Mouse (Mus musculus) layer of hippocampus, adult 18-20 months (tissue): Measurements from ENCODE around the gene Bbs12. TPM values are rescaled to one million over a fixed set of nuclear protein-coding genes. Genes with fewer than 3 reads are reported as not detected.
A peak's percentile ranks its signal among the peaks of the same experiment; 100 is the strongest.

Source experiments
- DNase-seq, 2 experiments: peaks; one replicate each; pipeline ENCODE4 v3.0.0; 2022; ENCODE audit warnings: low spot score in 2 of 2
- long read RNA-seq: library from polyadenylated mRNA; stranded (forward); transcript quantifications from one replicate; pipeline ENCODE4 v2.0.0, GENCODE M21; 2021
- total RNA-seq, 2 experiments: library from RNA; stranded (reverse); gene quantifications; 2 replicates each; pipeline ENCODE4 v1.2.3; 2021

Bbs12 gene
- 1 to 10 TPM; 5.2 to 6.3 TPM for total RNA-seq
- long read RNA-seq, partial matches to known transcripts: 1 of 4 reads
- long read RNA-seq, other reads (novel, unspliced or antisense): 2 of 4 reads

DNA sequence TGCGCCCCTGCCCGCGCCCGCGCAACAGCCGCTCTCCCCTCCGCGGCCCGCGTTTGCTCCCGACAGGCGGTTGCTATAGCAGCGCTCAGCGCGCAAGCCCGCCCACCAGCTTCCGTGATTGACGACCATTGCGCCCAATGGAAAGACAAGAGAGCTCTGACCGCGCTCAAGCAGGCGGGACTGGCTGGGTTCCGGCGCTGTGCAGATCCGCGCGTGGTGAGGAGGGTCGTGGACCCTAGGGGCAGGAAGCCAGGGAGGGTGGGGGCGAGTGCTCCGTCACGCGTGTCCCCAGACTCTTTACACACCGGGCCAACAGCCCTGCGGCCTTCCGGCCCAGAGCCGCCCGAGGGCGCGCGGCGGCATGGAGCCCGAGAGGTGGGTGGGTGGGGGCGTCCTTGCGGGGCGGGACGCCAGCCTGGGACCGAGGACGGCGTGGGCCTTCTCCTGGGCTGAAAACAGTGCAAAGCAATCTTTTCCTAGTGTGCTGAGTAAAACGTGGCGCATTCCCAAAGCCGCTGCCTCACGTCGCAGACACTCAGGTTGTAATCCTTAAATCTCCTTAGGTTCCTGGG, at the start of gene Bbs12, which contains the start of gene Cetn4:
TSS of gene Bbs12 (plus strand) at position 185 of the 572 bp plus-strand sequence.
TSS of gene Cetn4 (minus strand) at position 339 of the 572 bp plus-strand sequence.
- peak; percentile 95 to 99 for DNase-seq

DNA sequence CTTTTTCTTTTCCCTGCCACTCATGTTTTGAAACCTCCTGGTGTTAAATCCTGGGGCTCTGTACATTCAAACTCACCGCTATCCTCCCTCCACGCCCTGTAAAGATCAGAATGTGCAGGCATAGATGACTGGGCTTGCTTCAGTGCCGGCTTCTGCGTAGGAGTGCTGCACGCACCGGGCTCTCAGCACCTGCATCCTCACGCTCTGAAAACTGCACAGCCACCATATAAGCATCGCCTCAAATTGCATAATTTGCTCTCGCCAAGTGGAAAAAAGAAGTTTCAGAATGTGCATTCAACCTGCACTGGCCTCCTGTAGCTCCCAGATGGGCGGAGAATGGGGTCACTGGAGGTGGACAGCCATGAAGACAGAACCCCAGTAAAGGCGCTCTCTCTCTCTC, 44.0 kb upstream of the Bbs12 start:
- DNase-seq: no peak

DNA sequence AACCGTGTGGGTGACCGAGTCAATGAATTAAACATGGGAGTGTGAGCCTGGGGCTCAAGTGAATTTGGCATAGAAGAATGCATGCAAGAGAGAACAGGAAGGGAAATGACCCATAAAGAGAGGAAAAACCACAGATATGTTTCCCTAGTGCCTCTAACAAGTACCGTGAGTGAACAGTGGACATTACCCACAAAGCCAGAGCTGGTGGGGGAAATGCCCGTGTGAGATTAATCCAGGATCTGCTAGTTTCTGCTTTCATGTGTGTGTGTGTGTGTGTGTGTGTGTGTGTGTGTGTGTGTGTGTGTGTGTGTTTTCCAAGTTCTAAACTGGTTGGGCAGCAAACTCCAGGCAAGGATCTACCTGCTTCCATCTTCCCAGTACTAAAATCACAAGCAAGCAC, 42.4 kb upstream of the Bbs12 start:
- no peak for DNase-seq

DNA sequence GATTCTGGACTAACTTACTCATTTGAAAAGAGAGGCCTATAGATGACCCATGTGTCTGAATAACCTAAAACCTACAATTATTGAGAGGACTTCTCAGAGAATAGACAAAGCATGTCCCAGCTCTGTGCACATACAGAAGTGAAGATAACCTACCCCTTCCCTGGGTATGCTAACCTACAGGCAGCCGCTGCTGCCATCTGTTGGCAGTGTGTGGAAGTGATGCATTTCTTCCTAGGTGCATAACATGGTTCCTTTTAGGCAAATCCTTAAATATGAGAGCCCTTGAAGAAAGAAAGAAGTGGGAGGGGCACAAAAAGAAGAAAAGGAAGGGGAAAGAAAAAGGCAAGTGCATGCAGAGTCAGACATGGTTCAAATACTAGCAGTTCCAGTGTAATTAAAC, 41.1 kb upstream of the Bbs12 start:
- DNase-seq: peak; percentile 22 to 79

DNA sequence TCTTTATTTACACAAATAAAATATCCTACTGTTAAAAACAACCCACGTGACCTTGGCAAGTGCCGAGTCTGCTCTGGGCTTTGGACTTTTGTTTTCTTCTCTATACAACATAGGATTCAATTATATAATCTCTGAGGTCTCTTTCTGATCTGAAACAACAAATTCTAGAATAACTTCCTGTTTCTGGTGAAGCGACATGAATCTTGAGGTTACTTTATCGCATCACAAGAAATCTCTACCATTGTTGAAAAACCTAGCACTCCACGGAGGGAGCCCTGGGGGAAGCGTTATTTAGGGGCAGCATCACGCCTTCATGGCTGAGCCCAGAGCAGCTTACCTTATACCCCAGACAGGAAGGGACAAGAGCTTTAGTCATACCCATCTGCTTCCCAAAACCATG, 39.3 kb upstream of the Bbs12 start:
- no peak for DNase-seq

DNA sequence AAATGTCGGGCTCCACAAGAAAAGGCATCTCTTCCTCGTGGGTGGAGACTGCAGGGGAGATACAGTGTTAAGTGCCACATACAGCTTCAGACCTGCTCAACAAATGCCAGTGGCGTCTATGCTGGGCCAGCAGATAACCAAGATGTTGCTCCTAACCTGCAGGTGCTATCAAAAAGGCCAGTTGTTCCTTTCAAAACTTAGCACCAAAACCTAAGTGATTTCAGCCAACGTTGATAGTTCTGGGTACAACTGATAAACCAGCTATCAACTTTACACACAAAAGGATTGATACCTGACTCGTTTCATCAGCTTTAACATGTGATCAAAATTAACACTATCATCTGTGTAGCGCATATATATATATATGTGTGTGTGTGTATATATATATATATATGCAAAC, 37.7 kb upstream of the Bbs12 start:
- no peak for DNase-seq

DNA sequence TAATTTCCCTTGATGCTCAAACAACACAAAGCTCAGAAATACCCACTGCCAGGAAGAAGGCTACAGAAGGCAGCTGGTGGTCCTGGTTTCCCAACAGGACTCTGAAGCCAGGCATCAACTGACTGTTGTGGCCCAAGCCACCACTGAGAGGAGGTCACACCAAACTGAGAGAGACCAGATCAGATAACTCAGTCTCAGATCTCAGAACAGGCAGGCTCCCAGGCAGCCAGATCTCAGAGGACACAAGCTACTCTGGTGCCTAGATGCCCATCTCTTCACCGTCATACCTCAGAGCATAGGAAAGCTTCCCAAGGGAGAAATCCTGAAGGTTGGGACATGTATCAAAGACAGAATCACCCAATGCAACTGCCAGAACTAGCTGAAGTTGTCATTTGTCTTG, 32.1 kb upstream of the Bbs12 start:
- DNase-seq: no peak

DNA sequence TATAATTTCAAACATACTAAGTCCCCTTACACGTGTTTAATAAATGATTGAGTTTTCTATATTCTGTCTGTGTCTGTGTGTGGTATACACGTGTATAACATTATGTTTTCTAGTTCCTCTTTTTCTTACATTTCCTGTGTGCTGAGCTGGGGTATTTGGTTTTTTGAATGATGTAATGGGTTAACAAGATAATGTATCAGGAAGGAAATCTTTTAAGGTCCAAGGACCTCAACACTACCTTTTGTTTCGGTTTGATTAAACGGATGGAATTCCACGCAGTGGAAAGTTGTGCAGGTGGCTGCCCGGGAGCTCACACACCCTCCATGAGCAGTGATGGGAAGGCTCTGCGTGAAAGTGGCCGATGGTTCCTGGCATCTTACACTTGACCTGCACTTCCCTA, 31.5 kb upstream of the Bbs12 start:
- no peak for DNase-seq

DNA sequence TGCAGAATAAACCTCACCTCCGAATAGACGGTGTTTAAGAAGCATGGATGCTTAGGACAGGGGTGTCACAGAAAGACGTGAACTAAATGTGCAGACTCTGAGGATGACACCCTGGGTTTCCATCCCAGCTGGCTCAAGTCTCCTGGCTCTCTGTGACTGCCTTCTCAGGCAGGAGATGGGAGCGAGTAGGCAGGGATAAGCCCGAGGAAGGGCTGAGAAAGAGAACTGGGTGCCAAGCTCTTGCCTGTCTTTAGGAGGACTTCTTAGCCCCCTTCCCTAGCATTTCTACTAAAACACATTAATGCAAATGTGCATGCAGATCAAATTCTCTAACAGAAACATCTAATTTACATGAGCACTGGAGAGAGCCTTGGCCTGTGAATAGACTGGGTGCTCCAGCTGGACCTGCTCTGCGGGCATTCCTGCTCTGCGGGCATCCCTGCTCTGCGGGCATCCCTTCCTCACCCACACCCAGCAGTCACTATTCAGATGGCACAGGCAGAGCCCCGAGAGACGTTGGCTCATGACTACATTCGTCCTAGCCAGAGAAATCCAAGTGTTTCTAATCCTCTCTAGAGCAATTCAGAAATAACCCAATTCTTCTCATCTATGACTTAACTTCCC, 29.9 kb upstream of the Bbs12 start:
- no peak for DNase-seq

DNA sequence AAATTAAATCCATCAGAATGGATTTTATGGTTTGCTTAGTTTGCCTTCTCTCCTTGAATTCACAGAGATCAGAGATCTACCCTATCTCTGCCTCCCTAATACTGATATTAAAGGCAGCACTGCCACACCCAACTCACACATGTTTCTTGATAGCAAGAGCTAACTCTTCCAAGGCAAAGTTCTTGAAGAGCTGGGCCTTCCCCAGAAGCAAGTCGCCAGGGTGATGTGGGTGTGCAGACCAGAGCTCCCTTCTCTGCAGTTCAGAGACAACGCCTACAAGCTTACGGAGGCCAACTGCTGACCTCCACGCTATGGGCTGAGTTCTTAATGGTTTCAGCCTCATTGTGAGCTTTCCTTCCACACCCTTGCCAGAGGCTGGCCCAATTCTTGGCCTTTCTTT, 29.1 kb upstream of the Bbs12 start:
- DNase-seq: no peak

DNA sequence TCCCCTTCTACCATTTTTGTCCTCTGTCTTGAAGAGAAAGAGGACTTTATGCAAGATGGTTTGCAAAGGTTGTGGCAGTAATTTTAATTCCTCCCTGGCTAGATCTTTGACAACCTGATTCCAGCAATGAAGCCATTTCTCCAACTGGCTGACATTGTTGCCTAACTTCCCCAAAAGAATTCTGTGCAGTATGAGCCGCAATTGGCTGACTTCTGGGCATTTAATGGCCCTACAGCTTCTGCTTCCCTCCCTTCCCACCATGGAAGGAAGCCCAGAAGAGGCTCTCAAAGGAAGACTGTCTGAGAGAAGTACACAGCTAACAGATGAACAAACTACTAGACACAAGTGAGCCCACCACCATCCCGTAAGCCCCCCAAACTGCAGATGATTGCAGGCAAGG, 23.1 kb upstream of the Bbs12 start:
- DNase-seq: no peak

DNA sequence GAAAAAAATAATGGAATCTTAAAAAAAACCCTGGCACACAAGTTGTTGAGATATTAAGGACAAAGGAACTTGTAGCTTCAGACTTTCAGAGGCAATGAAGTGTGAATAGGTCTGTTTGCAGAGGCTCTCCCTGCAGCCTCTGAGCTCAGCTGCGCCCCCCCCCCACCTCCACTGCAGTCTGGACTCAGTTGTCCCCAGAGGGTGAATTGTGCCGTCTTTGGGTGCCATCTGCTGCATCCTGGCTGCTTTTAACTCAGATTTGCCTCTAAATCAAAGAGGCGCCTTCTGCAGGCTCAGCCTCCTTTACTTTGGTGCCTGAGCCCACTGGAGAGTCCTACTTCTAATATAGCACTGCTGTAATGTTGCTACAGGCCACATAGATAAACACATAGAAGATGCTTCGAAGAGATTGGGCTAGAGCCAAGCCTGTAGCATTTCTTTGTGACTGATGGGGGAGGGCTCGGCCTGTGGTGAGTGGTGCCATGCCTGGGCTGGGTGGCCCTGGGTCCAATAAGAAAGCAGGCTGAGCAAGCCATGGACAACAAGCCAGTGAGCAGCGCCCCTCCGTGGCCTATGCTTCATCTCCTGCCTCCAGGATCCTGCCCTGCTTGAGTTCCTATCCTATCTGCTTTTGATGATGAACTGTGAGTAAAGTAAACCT, 21.3 kb upstream of the Bbs12 start:
- peak in 1 of 2 experiments; percentile 64 for DNase-seq

DNA sequence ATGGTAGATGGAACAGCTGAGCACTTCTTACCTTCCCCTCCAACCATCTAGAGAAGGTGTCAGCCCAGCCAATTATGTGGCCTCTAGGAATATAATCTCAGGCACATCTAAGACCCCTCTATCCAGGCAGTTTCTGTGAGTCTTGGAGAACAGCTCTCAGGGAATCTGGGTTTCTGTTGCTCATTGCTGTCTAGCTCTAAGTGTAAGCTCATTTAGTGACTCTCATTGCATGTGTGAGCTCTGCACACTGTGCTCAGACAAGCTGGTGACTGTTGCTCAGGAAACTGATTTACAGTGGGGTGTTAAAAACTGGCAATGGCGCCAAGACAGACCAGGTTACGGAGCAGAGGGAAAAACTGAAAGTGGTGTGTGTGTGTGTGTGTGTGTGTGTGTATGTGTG, 20.4 kb upstream of the Bbs12 start:
- DNase-seq: peak in 1 of 2 experiments; percentile 23

DNA sequence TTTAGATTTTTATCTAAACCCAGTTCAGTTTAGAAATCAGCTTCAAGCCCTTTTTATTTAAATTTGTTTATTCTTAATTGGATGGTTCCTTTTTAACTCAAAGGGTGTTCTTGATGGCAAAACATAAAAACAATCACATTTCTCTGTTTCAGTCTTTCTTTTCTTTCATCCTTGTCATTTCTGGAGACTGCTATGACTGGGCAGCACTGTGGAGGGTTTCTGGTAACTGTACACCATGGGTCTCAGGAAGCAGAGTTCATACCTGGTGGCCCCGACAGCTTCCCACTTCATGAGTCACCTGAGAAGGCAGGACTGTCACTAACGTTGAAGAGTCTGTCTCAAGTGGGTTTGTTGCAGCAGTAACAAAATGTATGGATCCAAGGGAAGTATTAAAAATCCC, 19.7 kb upstream of the Bbs12 start:
- DNase-seq: no peak

DNA sequence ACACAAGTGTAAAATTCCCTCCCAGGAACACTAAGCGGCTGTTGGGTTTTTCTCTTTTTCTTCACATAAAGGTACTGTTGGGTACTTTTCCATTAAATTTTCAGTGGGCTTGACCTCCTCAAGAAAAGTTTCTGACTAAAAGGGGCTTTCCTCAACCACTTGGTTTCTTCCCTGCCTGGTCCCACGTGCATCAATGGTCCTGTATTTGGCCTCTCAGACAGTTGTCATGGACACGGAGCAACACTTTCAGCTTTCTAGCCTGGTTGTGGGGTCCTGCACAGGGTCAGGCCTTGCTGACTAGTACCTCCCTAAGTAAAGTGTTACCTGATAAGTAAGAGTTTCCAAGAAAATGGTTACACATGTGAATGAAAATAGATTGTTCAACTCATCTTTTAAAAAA, 12.9 kb upstream of the Bbs12 start:
- DNase-seq: no peak

DNA sequence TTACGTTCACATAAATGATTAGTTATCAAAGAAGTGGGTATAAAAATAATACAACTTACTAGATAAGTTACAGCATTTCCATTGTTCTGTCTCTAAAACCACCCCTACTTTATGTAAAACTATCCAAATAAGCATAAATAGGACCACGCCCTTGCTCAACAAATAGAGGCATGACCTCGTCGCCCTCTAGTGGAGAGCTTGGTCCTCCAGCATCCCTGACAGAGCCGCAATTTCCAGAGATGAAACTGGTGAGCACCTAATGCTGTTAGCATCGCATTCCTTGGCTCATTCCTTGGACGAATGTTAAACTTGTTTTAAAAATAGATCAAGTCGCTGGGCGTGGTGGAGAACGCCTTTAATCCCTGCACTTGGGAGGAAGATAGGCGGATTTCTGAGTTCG, 9.7 kb upstream of the Bbs12 start:
- peak in 1 of 2 experiments; percentile 68 for DNase-seq

DNA sequence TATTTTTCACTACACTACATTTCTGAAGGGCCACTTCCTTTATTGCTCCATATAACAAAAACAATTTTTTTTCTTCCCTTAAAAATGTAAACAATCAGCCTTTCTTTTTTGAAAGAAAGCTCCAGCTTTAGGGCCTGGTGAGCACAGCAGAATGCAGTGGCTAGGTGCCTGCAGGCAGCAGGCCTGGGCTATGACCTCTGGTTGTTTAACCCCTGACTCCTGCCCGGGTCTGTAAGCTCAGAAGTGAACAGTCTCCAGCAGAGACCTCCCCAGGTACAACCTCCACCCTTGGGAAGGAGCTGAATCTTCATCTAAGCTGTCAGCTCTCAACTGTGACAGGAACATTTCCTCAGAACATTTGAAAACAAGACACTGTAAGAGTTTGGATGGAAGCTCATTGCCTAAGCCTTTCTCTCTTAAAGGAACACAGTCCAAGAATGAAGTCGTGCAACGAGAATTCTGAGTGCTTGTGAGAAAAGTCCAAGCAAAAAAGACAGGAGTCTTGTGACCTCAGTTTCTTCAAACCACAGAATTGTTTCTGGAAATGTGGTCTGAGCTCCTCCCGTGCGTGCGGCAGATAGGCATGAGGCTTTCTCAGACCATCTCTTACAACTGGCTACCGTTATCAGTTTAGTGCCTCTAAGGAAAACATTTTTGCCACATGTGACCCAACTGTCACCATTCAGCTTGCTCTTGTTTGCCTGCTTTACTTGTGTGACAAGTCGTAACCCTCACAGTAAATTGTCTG, 8.8 kb upstream of the Bbs12 start:
- DNase-seq: no peak

DNA sequence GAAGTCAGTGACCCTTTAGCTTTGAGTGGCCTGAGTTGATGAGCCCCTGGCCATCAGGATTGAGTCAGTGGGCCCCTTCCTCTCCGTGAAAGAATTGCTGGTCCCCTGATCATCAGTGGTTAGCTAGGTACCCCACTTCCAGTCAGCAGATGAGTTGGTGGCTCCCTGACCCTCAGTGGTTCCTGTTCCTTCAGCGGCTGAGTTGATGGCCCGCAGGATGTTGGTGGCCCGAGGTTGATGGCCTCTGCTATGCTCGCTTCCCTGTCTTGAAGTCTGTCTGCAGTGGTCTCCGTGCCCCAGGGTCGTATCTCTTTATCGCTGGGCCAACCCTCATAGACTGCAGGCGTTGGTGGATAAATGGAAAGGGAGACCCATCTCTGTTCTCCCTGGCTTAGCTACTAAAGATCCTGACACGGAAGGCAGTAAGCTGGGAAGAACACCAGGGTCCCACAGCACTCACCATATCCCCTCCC, 421 bp upstream of the Bbs12 start:
- no peak for DNase-seq

DNA sequence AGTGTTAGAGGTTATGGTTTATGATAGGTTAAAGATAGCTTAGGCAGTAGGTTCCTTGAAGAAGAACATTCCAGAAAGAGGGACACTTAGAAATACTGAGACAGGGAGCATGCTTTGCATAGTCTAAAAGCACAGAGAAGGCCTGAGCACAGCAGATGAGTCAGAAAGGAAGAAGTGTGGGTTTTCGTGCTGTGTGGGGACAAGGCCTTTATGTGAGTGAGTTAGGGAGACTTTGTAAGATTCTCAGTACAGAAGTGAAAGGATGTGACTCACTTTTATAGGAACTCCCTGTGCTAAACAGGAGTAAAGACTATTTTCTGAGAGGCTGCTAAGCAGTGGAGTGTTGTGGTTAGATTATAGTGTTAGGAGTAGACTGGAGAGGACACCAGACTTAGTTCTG, 1.0 kb downstream of the Bbs12 start:
- peak in 1 of 2 experiments; percentile 55 for DNase-seq

DNA sequence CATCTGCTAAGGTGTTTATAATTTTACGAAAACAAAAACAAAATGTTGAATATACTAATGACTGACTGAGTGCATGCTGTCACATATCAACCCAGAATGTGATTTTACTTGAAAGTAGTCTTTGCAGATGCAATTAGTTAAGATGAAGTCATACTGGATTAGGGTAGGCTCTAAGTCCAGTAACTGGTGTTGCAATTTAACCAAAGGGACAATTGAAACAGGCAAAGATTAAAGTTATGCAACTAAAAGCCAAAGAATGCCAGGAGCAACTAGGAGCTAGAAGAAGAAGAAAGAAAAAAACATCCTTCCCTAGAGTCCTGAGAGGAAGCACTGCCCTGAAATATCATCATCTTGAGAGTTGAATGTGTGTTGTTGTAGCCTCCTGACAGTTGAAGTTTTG, 3.9 kb downstream of the Bbs12 start:
- no peak for DNase-seq

DNA sequence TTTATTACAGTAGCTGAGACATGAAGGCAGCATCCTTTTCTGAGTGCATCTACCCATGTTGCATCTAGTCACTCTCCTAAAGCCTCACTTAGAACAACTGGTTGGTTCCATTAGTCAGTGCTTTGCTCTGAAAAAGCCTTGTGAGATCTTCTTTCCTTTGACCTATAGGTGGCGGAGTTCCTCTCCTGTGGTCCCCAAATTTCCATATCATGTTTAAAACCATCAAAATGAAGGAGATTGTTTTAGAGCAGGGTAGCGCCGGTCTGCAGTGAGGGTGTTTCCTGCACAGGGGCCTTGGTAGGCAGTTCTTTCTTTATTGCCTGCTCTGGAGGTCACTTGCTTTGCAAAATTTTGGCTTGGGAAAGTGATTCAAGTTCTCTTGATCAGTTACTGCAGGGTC, 12.0 kb downstream of the Bbs12 start:
- DNase-seq: peak in 1 of 2 experiments; percentile 25
